Mouse (Mus musculus): Measurements from ENCODE around the gene Gm21761.
"Not testable (repeated sequence)": the region's sequence is repeated elsewhere in the genome, so short reads cannot be mapped to it uniquely, and the experiment has no call there.

The Gm21761 gene

DNA sequence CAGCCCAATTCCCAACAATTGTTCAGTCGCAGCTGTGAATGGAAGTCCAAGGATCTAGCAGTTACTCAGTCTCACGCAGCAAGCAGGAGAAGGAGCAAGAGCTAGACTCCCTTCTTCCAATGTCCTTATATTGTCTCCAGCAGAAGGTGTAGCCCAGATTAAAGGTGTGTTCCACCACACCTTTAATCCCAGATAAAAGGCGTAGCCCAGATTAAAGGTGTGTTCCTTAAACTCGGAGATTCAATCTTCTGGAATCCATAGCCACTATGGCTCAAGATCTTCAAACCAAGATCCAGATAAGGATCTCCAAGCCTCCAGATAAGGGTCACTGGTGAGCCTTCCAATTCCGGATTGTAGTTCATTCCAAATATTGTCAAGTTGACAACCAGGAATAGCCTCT lies at the start of gene Gm21761:
Gene Gm21761, minus strand, starts transcription at position 101 of the 400 bp plus-strand sequence.
- DNase-seq (ENCODE audit: low spot score): not testable (repeated sequence)

- DNase-seq (ENCODE audit: low spot score): not testable (repeated sequence)
Measured at GRCm38 (mm10) chr13:119969163-119969562, 40.1 kb upstream of the Gm21761 start.

DNA sequence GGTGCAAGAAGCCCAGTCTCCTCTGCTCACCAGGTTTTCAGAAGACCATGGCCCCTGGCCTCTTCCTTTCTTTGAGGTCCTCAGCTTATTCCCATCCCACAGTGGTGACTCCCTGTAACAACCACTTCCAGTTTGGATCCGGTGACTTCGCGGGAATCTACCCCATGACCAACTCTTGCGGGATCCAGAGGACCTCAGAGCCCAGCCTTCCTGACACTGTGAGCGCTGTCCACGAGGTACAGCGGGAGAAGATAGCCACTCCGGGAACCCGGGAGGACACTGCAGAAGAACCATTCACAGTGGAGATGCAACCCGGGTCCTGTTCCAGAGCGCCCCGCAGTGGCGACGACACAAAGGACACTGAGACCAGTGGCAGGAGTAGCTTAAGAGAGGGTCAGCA lies 39.1 kb upstream of the Gm21761 start:
- DNase-seq (ENCODE audit: low spot score): not testable (repeated sequence)

- DNase-seq (ENCODE audit: low spot score): not testable (repeated sequence)
Measured at GRCm38 (mm10) chr13:119965968-119966367, 36.9 kb upstream of the Gm21761 start.

DNA sequence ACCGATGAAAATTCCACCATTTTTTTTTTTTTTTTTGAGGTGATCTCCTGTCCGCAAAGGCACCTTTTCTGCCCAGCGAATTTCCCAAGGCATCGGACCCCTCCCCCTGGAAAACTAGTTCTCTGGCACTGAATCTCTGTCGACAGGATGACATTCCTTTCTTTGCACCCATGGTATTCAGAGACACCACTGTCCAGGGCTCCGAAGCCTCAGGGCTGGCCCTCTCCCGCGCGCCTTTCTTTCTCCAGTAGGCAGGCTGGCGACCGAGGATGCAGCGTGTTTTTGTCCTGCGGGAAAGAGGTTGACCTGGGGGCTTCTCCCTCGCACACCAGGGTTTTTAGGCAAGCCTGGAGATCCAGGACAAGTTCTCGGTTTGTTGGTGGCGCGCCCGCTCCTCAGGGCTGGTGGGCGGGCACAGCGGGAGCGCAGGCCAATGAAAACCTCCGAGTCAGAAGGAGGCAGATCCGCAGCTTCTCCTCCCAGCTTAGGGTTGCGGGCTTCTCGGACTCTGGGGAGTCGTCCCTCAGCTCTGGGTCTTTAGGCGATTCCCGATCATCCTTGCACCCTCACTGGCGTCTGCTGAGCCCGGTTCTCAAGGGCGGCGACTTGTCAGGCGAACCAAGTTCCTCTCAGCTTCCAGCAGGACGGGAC lies 36.4 kb upstream of the Gm21761 start:
- not testable (repeated sequence) for DNase-seq (ENCODE audit: low spot score)

GRCm38 (mm10) chr13:119962856-119963255 lies 33.8 kb upstream of the Gm21761 start:
- DNase-seq (ENCODE audit: low spot score): not testable (repeated sequence)

DNA sequence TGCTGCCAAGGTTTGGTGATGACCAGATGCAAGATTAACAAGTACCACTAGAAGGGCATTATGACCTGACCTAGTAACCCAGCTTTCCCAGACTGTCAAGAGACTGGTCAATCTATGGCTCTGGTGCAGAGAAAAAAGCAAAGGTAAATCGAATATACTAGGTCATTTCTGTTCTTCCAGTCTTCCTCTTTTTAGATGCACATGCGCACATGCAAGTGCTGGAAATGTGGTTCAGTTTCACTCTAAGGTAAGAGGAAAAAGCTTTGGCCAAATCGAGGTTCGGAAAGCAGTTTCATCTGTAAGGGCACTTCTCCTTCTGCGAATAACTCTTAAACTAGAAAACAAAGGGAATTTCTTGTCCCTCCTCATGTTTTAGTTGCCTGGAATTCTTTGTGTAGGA lies 26.5 kb upstream of the Gm21761 start:
- not testable (repeated sequence) for DNase-seq (ENCODE audit: low spot score)

GRCm38 (mm10) chr13:119955089-119955488 lies 26.0 kb upstream of the Gm21761 start:
- not testable (repeated sequence) for DNase-seq (ENCODE audit: low spot score)

- DNase-seq (ENCODE audit: low spot score): not testable (repeated sequence)
Measured at GRCm38 (mm10) chr13:119950706-119951105, 21.6 kb upstream of the Gm21761 start, which contains the start of gene B020031M17Rik. B020031M17Rik (minus strand) TSS chr13:119950806.

DNA sequence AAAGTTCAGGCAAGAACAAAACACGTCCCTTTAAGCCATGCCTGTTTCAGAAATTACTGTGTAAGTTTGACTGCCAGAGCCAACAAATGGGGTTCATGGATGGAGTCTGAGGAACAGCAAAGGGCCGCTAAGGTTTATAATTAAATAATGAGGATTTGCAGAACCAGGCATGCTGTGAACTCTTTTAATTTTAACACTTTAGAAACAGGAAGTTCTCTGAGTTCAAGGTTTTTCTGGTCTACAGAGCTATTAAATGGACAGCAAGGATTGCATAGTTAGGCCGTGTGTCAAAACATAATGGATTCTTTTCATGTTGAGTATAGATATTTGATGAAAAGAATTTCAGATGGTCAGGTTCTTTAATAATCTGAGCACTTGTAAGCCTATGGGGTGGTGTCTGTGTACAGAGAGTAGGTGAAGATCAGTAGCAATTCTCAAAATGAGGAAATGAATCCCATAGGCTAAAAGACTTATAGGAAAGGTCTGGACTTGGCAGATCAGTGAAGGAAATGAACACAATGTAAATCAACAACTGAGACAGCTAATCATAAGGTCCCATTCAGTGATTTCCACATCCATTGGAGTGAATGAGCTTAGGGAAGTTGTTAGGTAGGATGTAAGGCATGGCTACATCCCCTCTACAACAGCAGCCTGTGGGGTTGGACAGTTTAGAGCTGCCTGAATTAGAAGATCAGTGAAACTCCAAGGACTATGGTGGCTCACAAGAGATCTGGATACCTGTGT lies 4.3 kb downstream of the Gm21761 start:
- DNase-seq (ENCODE audit: low spot score): not testable (repeated sequence)

- DNase-seq (ENCODE audit: low spot score): not testable (repeated sequence)
Measured at GRCm38 (mm10) chr13:119916966-119917722, 11.9 kb downstream of the Gm21761 start.

DNA sequence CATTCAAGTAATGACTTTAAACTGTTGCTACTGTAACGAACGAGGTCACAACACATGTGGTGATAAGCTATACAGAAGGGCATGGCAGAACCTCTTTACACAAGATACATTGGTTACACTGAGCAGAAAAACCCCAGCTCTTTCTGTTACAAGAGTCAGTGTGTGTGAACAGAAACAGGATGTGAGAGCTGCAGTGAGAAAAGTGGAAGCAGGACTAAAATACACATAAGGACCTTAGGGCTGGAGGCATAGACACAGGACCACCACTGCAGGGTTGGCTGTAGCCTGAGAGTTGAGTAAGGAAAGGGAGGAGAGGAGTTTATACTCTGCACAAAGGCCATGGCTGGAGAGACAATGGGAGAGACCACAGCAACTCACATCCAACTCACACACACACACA lies 12.6 kb downstream of the Gm21761 start:
- DNase-seq (ENCODE audit: low spot score): not testable (repeated sequence)

- DNase-seq (ENCODE audit: low spot score): not testable (repeated sequence)
Measured at GRCm38 (mm10) chr13:119898549-119898948, 30.5 kb downstream of the Gm21761 start.

DNA sequence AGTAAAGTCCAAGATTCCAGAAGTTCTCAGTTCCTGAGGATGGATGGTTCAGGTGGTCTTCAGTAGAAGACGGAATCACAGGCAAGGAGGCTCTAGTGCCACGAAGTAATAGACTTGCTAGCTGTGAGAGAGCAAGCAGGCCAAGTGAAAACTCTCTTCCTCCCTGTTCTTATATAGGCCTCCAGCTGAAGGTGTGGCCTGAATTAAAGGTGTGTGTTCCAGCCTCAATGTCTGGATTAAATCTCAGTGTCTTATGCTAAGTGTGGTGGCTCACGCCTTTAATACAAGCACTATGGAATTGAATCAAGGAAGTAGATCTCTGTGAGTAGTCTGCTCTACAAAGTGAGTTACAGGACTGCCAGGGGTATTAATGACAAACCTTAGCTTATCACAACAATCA lies 34.4 kb downstream of the Gm21761 start, which contains the start of gene Tcstv1:
Gene Tcstv1, minus strand, starts transcription at position 101 of the 400 bp plus-strand sequence.
- DNase-seq (ENCODE audit: low spot score): not testable (repeated sequence)

GRCm38 (mm10) chr13:119886896-119887295 lies 42.2 kb downstream of the Gm21761 start:
- not testable (repeated sequence) for DNase-seq (ENCODE audit: low spot score)

GRCm38 (mm10) chr13:119864395-119864999 lies 64.6 kb downstream of the Gm21761 start:
- DNase-seq (ENCODE audit: low spot score): not testable (repeated sequence)

GRCm38 (mm10) chr13:119862399-119862798 lies 66.7 kb downstream of the Gm21761 start:
- DNase-seq (ENCODE audit: low spot score): not testable (repeated sequence)

Measured in urinary bladder, postnatal 10 days (tissue).